Mouse (Mus musculus): Measurements from ENCODE around the gene Smpx.
A peak's percentile ranks its signal among the peaks of the same experiment; 100 is the strongest.

The Smpx gene

GRCm38 (mm10) chrX:157698862-157699261, at the start of gene Smpx:
Smpx (plus strand) TSS chrX:157698910.
- no peak for DNase-seq

DNA sequence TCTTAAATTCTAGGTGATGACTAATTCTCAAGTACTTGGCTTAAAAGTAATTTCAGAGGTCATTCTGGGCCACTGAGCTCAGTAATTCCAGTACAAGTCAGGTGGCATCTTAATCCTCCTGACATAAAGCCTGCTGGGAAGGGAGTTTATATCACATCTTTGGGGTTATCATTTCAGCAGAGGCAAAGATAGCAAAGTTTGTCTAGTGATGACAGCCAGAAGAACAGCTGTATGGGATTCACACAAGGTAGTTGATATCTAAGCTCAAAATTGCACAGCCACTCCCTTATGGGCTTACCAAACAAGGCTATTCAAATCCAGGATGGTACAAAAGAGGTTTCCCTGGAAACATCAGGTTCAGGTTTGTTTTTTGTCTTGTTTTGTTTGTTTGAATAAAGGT, 43.7 kb upstream of the Smpx start:
- DNase-seq: no peak

DNA sequence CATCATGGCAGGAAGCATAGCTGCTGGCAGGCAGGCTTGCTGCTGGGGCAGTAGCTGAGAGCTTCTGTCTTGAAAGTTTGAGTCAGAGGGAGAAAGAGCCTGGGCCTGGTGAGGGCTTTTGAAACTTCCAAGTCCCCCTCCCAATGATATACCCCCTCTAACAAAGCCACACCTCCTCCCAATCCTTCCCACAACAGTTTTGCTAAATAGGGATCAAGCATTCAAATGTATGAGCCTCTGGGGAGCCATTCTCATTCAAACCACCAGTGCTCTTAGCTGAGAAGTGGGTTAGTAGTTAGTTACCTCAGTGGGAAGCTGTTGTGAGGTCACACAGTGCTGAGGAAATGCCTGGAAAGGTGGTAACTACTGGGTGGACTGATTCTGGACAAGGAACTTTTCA, 41.4 kb upstream of the Smpx start:
- no peak for DNase-seq

- no peak for DNase-seq
These were observed 26.9 kb upstream of the Smpx start for GRCm38 (mm10) chrX:157671820-157672219.

DNA sequence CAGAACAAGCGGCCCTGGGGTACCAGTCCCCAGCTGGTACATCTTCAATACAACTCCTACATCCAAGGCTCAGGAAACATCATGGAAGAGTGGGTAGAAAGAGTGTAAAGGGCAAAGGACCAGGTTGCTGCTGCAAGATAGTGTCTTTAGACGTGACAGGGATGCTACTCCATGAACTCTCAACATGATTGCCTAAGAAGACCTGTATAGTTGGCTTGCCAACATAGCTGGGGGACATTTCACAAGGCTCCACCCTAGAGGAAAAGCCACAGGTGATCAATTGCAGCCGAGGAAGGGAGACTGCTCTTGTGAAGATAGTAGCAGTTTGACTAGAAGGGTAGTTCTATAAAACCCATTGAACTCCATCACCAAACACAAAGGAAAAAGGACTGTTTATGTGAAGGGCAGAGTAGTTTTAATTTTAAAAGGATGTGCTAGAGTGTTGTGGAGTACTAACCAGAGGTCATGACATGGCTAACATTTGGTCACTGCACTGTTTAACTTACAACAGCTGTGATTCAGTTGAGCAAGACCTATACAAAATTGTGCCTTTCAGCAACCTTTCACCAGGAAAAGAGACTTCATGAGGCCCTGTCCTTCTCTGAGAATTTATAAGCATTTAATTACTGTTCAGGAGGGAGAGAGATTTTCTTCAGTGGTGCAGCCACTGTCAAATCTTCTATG, 23.9 kb upstream of the Smpx start:
- no peak for DNase-seq

DNA sequence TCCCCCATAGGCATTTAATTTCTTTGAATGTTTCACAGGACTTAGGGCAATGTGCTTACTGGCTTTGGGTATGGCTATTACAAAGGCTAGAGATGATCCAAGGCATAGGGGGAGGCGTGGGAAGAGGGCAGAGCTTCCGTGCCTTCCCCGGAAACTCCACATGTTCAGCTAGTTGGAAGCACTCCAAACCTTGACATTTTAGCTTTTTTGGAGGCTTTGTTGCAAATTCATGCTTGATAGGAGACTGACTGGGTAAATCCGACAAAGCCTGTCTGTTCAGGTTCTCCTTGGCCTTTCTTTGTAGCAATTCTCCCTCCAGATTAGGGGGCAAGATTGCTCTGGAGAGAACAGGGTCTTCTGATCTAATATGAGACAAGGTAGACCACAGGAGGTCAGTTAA, 7.5 kb upstream of the Smpx start:
- no peak for DNase-seq

DNA sequence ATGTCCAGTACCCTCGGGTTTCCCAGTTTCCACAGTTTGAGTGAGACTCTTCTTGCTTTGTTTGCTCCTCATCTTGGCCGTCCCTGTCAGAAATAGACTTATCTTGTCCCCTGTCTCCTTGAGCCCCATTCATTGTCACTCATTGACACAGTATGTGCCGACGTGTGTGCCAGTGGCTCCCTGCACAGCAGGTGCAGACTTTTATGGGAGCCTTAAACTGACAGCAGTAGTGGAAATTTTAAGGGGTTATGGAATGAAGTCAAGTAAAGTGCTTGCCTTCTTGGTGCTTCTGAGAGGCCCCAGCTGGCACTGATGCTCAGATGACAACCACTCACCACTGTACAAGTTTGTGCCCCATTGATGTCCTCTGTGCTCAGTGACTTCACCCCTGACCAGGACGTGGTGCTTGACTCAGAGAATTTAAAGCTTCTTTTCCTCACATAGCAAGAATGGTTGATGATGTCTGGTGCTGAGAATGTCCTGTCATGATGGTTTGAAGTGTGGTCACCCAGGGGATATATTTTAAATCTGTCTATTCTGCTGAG, 1.0 kb upstream of the Smpx start:
- peak; percentile 25 for DNase-seq

DNA sequence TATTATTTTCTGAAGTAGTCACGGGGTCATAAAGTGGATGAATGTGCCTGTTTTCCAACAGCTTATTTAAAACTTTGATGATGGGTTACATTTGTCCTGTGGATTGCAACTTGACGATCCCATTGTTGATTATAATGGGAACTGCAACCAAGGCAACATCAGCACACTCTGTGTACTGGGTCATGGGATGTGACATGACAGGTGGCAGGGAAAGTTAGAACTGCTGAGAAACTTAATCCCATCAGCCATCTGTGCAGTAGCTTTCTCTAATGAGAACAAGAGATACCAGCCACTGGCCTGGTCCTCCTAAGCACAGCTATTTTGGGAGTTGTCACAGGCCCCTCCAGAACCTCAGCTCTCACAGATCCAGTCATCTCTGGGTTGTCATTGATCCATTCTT, 8.5 kb downstream of the Smpx start:
- DNase-seq: no peak

- DNase-seq: no peak
These were observed 10.0 kb downstream of the Smpx start for GRCm38 (mm10) chrX:157708616-157709280.

DNA sequence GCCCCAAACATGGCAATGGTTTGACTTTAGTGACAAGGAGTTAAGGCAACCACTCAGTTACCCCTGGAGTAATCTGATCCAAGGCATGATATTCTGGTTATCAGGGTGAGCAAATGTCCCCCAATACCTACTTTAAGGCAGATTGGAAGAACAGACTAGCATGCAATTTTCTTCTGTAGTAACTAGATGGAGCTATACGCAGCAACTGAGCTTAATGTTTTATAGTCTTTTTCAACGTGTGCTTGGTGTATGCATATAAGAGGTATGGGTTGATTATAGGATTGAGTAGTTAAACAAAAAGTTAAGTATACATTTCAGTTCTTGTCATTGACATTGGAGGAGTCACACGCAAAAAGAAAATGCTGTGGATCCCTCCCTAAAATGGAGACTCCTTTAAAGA, 21.2 kb downstream of the Smpx start:
- DNase-seq: no peak

GRCm38 (mm10) chrX:157730622-157731341, 32.1 kb downstream of the Smpx start:
- no peak for DNase-seq

GRCm38 (mm10) chrX:157731658-157732314, 33.1 kb downstream of the Smpx start:
- peak; percentile 76 for DNase-seq

DNA sequence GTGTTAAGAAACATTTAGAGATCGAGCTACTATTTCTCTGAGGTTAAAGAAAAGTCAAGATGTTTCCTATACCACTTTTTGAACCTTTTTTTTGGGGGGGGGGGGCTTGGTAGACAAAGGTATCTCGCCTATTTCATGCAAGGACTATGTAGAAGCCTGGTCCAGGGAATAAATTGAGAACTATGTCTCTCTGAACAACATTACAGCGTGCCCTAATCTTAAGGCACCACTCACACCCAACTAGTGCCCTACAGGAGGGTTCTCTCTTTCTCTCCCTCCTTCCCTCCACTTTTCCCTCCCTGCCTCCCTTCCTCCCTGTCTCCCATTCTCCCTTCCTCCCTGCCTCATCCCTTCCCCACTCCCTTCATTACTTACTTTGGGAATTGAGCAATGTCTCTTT, 33.6 kb downstream of the Smpx start:
- DNase-seq: no peak

DNA sequence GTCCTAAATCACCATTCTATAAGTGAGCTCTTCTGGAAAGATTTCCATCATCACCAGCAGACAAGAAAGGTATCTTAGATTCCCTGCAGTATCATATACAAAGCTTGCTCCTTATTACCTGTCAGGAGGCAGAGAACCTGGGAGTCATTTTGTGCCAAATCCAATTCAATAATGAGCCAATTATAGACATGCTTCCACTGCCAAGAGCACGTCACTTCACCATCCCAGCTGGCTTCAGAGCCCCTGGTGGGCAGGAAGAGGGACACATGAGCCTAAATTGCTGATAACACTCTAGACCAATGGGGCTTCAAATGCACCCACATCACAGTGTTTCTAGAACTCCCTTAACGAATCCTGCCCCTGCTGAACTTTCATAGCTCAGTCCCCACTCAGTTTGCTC, 35.1 kb downstream of the Smpx start:
- DNase-seq: no peak

- no peak for DNase-seq
These were observed 35.6 kb downstream of the Smpx start for GRCm38 (mm10) chrX:157734341-157734740.

- DNase-seq: no peak
These were observed 49.3 kb downstream of the Smpx start for GRCm38 (mm10) chrX:157747815-157748544.

GRCm38 (mm10) chrX:157754559-157754958, 55.8 kb downstream of the Smpx start:
- no peak for DNase-seq

DNA sequence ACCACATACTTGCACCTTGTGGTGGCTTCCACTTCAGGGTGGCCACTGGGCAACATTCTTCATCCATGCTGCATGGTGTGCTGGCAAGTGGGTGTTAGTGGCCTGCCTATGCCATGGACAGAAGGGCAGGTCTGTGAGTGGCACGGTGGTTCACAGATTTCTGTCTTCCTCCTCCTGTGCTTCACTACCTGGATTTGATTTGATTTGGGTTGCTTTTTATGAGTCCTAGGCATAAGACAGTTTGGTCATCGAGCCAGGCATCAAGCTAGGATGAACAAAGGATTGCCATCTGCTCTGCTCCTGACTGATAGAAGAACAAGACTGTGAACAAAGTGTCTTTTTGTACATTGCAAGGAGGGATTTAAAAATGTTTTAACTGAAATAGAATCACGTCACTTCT, 63.8 kb downstream of the Smpx start:
- no peak for DNase-seq

DNA sequence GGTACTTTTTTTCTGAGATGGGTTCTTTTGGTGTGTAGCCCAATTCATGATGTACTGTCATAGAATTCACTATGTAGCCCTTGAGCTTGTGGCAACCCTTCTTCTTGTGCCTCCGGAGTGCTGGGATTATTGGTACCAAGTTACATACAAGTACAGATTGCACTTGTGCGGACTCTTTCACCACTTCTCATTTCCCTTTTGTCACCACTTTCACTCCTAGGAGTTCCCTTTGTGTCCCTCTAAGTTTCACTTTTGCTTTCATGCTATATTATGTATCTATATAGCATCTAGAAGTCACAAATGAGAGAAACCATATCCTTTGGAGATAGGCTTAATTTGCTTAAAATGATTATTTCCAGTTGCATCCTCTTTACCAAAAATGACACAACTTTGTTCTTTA, 103.0 kb downstream of the Smpx start:
- DNase-seq: no peak
